Mouse (Mus musculus) ES-Bruce4 (cell line): Measurements from ENCODE around the gene Ddx51. TPM values are rescaled to one million over a fixed set of nuclear protein-coding genes. Genes with fewer than 3 reads are reported as not detected.

Experiments used
- H3K27ac ChIP-seq: 2 replicates; pipeline ENCODE4 v1.5.1; 2012; ENCODE audit warnings: low read length, inconsistent platforms; ENCODE audit not compliant: insufficient read depth
- H3K27me3 ChIP-seq: 2 replicates; pipeline ENCODE4 v1.6.1; 2012; ENCODE audit warnings: mild to moderate bottlenecking, low read length, inconsistent platforms; ENCODE audit not compliant: control insufficient read depth, poor library complexity, insufficient read depth, severe bottlenecking
- H3K36me3 ChIP-seq: 2 replicates; pipeline ENCODE4 v1.6.1; 2012; ENCODE audit warnings: inconsistent platforms, mild to moderate bottlenecking, low read length, moderate library complexity; ENCODE audit not compliant: control insufficient read depth, poor library complexity, insufficient read depth, severe bottlenecking
- H3K4me1 ChIP-seq: one replicate; pipeline ENCODE4 v1.8.1; 2011; ENCODE audit warnings: low read length; ENCODE audit not compliant: control insufficient read depth, insufficient read depth
- H3K4me3 ChIP-seq: 2 replicates; pipeline ENCODE4 v1.5.1; 2011; ENCODE audit warnings: low read depth, mild to moderate bottlenecking, low read length
- H3K9ac ChIP-seq: 2 replicates; pipeline ENCODE4 v1.6.1; 2012; ENCODE audit warnings: low read depth, mild to moderate bottlenecking, inconsistent platforms; ENCODE audit not compliant: poor library complexity, severe bottlenecking
- H3K9me3 ChIP-seq: replicated peaks from 2 replicates; pipeline ENCODE4 v1.6.1; 2012; ENCODE audit warnings: mild to moderate bottlenecking, low read length, inconsistent platforms; ENCODE audit not compliant: control insufficient read depth, poor library complexity, insufficient read depth, severe bottlenecking
- CTCF ChIP-seq: IDR thresholded peaks from one replicate; pipeline ENCODE4 v1.8.1; 2011; ENCODE audit warnings: low read depth, low read length
- EP300 ChIP-seq: IDR thresholded peaks from 2 replicates; pipeline ENCODE4 v1.6.1; 2011; ENCODE audit warnings: low read depth, low read length; ENCODE audit not compliant: insufficient read depth
- POLR2A ChIP-seq: IDR thresholded peaks from one replicate; pipeline ENCODE4 v1.8.1; 2011; ENCODE audit warnings: low read length; ENCODE audit not compliant: insufficient read depth
- polyA plus RNA-seq: library from polyadenylated mRNA; stranded (reverse); fragments of >200 nt; gene quantifications from 2 replicates; pipeline ENCODE4 v1.2.4, GENCODE M21; 2011; ENCODE audit warnings: low read depth; ENCODE audit not compliant: missing spikeins, insufficient read depth, insufficient read length

Ddx51 gene
- polyA plus RNA-seq, 1 experiment, result 15.4 TPM

- no peak overlapping the region for H3K27ac ChIP-seq
- H3K36me3 ChIP-seq, result peaks cover 25% of the 10 kb centered on the region
- no peaks in the 10 kb centered on the region for H3K27me3 ChIP-seq
- peaks cover 6% of the 10 kb centered on the region; the same call in 1 of the 2 replicates for H3K9me3 ChIP-seq
- TF ChIP-seq CTCF (no peak), POLR2A (no peak), EP300 (no peak)
- no peak overlapping the region for H3K9ac ChIP-seq
- no peaks in the 10 kb centered on the region for H3K4me1 ChIP-seq
- H3K4me3 ChIP-seq, result no peak overlapping the region
These were observed 6.9 kb upstream of the Ddx51 start for GRCm38 (mm10) chr5:110646377-110646776.

GRCm38 (mm10) chr5:110653686-110654085 is 435 bp downstream of the Ddx51 start:
- H3K27ac ChIP-seq, result no peak overlapping the region
- H3K4me1 ChIP-seq, result no peaks in the 10 kb centered on the region
- no peaks in the 10 kb centered on the region for H3K27me3 ChIP-seq
- no peaks in the 10 kb centered on the region for H3K9me3 ChIP-seq
- H3K4me3 ChIP-seq, result peak overlapping the region; percentile 86
- H3K9ac ChIP-seq, result peak overlapping the region; percentile 76
- no peak for TF ChIP-seq POLR2A
- no peak for TF ChIP-seq EP300
- no peak for TF ChIP-seq CTCF
- peaks cover 46% of the 10 kb centered on the region for H3K36me3 ChIP-seq

- H3K4me1 ChIP-seq, result no peaks in the 10 kb centered on the region
These were observed 6.4 kb downstream of the Ddx51 start for GRCm38 (mm10) chr5:110659682-110660081.

DNA sequence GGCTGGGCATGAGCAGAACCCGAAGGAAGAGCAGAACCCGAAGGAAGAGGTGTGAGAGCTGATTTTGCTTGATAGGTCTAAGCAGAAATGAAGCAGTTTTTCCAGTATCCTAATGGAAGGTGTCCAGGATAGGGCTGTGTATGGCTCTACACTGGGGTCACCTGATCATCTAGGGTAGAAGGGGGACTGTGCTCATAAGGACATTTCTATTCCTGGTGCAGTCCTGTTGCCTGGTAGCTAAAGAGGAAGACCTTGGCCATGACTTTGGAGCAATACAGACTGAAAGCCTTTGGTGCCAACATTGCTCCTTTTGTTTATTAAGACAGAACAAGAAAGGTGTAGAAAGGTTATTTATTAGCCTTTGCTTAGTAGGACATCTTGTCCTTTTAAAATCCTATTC is 10.8 kb downstream of the Ddx51 start:
- Histone ChIP-seq H3K9ac (no peak overlapping the region), H3K27ac (no peak overlapping the region), H3K4me3 (no peak overlapping the region), H3K36me3 (peaks cover 44% of the 10 kb centered on the region), H3K4me1 (no peaks in the 10 kb centered on the region), H3K27me3 (no peaks in the 10 kb centered on the region), H3K9me3 (no peaks in the 10 kb centered on the region)
- no peak for TF ChIP-seq CTCF
- TF ChIP-seq POLR2A, result no peak
- no peak for TF ChIP-seq EP300

More at GRCm38 (mm10) chr5:110659682-110660081, 6.4 kb downstream of the Ddx51 start:
- Histone ChIP-seq H3K9me3 (no peaks in the 10 kb centered on the region), H3K36me3 (peaks cover 49% of the 10 kb centered on the region), H3K4me3 (no peak overlapping the region), H3K27ac (no peak overlapping the region), H3K27me3 (no peaks in the 10 kb centered on the region), H3K9ac (no peak overlapping the region)
- TF ChIP-seq EP300 (no peak), POLR2A (no peak), CTCF (no peak)

- Histone ChIP-seq H3K9ac (no peak overlapping the region), H3K4me1 (no peaks in the 10 kb centered on the region), H3K4me3 (no peak overlapping the region), H3K27ac (no peak overlapping the region), H3K27me3 (no peaks in the 10 kb centered on the region), H3K36me3 (peaks cover 40% of the 10 kb centered on the region), H3K9me3 (no peaks in the 10 kb centered on the region)
- TF ChIP-seq EP300 (no peak), CTCF (no peak), POLR2A (no peak)
These were observed 11.6 kb downstream of the Ddx51 start for GRCm38 (mm10) chr5:110664750-110665269.

GRCm38 (mm10) chr5:110665486-110666121 is 12.4 kb downstream of the Ddx51 start:
- H3K36me3 ChIP-seq, result peaks cover 43% of the 10 kb centered on the region
- H3K27ac ChIP-seq, result no peak overlapping the region
- no peak overlapping the region for H3K9ac ChIP-seq
- H3K27me3 ChIP-seq, result no peaks in the 10 kb centered on the region
- no peaks in the 10 kb centered on the region for H3K4me1 ChIP-seq
- H3K9me3 ChIP-seq, result no peaks in the 10 kb centered on the region
- H3K4me3 ChIP-seq, result no peak overlapping the region
- TF ChIP-seq POLR2A (no peak), CTCF (no peak), EP300 (no peak)
